Mouse (Mus musculus): Measurements from ENCODE around the gene B3galt6. TPM values are rescaled to one million over a fixed set of nuclear protein-coding genes. Genes with fewer than 3 reads are reported as not detected.

Gene B3galt6
- total RNA-seq, 2 experiments from 2014 or later, result 5.9 to 6.1 TPM

DNA sequence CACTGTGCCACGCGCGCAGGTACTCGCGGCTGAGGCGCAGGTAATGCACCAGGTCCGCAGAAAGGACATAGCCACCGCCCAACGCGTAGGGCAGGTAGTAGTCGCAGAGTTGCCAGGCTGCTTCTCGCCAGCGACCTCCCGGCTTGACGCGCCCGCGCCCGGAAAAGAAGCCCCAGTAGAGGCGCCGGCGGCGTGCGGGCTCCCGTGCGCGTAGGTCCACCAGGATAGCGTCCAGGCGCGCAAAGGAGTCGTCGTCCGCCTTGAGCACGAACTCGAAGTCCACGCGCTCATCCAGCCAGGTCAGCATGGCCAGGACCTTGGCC is 580 bp downstream of the B3galt6 start:
- DNase-seq (ENCODE audit: low spot score in 2 of 2), result peak in 1 of 2 experiments; percentile 51

DNA sequence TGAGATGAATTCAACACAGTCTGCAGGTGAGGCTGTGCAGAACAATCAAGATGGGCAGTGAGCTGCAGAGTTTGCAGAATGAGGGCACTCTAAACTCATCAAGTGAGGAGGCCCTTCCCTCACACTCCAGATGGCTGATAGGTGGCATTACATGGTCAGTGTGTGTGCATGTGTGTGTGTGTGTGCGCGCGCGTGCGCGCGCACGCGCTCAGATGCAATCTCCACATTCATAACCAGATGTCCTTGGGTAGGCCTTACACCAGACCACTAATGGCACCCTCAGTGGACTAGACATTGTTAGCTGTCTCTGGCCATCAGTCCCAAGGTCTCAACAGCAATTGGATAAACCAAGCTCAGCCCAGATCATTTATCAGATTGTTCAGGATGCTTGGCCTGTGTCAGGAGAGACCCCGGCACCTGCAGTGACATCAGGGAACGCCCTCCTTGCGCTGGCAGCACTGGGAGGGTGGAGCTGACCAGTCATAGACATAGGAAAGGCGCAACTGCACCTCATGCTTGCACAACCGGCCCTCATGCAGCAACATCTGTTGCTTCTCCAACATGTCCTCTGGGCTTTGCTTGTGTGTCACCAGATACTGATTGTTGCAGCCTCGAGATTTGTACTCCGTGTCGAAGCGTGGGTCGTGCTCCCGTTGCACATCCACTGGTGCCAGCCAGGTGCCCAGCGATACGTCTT is 1.1 kb downstream of the B3galt6 start:
- DNase-seq (ENCODE audit: low spot score in 2 of 2), result no peak

DNA sequence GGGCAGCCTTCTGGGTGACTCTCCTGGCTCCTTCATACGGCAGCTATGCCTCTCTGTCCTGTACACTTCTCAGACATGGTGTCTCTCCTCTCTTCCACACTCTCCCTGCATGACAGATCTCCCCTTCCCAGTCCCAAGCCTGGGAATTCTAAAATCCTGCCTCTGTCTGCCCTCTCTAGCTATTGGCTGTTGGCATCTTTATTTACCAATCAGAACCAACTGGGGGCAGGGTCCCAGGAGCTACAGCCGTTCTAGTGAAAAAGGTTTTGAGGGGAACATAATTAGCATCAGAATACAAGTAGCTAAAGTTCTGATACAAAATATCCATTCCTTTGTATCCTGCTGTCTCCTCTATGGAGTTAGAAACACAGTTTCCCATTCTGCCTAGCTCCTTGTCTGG is 8.7 kb downstream of the B3galt6 start:
- DNase-seq (ENCODE audit: low spot score in 2 of 2), result no peak

DNA sequence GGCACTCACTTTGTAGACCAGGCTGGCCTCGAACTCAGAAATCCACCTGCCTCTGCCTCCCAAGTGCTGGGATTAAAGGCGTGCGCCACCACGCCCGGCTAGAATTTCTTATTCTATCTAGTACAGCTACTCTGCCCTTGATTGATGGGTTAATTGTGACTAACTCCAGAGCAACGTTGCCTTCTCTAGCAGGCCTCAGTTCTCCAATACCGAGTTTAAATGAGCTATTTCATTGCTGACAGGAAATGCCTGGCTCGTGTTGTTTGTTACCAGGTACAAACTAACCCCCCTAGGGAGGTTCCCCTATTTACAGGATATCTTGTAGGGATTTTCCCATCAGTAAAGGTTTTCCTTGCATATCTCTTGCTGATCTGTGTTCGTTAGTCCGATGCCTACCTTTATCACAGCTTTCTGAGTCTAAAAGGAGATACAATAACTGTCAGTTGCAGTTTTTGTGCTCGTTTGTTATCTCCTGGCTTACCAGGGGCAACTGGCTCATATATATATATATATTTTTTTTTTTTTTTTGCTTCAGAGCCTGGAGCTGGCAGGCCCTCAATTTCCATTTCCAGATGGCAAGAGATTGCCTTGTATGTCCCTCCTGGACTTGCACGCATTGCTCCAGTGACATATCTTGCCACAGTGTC is 10.9 kb downstream of the B3galt6 start:
- DNase-seq (ENCODE audit: low spot score in 2 of 2), result no peak

DNA sequence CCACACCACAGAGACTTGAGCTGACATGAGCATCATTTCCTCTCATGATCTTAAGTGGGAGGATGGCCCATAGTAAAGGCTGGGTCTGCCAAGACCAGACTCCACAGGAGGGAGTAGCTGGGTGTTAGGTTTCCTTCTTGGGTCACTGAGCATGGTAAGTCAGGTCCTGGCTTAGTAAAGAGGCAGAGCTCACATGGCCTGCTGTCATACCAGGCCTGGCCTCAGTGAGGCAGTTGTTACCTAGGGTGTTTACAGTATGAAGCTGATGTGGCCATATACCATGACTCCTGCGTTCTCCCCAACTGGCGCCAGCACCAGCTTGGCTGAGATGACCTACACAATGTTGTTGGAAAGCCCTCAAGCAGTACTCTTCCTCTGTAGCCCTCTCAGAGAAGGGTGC is 19.2 kb downstream of the B3galt6 start:
- no peak for DNase-seq (ENCODE audit: low spot score in 2 of 2)

DNA sequence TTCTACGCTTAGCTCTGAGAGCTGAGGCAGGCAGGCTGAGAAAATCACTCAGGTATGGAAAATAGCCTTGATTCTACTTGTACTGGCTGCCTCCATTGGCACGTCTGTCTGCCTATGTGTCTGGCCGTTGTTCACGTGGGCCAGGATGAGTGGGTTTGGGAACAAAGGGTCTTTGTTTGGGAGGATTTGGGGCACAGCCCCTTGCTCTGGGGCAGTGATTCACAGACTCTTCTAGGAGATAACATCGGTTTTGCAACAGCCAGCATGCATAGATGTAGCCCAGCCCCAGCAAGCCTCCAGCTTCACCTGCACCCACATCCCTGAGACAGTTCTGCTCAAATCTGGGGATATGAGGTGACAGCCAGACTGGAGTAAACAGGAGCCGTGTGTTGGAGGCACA is 19.8 kb downstream of the B3galt6 start:
- DNase-seq (ENCODE audit: low spot score in 2 of 2), result no peak

DNA sequence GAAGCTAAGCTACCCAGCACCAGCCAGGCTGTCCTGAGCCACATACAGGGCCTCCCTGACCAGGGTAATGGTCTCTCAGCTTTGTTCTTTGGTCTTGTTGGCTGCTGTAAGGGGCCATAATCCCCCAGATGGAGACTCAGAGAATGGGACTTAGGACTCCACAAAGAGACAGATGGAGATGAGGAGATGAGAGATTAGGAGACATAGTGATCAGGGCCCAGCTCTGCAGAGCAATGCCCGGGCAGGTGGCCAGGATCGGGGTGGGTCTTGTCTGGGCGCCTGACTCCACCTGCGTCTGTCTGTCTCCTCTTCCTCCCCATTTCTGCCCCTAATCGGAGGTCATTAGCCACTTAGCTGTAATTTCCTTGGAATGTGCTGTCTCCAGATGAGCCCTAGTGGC is 22.2 kb downstream of the B3galt6 start:
- DNase-seq (ENCODE audit: low spot score in 2 of 2), result no peak

DNA sequence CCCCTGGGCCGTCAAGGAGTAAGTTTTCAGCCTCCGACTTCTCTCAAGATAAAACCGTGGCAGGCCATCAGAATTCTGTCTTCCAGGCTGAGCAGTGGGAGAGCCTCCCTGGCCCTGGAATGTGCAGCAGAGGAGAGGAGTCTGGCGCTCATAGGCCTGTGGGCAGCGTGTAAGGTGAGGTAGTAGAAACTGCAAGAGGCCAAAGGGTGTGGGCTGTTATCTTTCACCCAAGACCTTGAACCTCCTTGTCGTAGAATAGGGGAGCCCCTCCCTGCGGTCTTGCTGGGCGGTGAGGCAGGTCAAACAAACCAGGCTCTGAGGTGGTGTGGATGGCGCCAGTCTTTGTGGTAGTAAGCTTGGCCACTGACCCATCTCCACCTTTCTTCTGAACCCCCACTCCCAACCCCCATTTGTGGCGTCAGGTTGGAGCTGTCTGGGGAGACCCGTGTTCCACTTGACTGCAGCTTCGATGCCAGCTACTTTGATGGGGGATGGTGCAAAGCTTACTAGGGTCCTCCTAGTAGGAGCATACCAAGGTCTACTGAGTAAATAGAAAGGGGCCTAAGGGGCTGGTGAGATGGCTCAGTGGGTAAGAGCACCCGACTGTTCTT is 23.3 kb downstream of the B3galt6 start:
- DNase-seq (ENCODE audit: low spot score in 2 of 2), result no peak

DNA sequence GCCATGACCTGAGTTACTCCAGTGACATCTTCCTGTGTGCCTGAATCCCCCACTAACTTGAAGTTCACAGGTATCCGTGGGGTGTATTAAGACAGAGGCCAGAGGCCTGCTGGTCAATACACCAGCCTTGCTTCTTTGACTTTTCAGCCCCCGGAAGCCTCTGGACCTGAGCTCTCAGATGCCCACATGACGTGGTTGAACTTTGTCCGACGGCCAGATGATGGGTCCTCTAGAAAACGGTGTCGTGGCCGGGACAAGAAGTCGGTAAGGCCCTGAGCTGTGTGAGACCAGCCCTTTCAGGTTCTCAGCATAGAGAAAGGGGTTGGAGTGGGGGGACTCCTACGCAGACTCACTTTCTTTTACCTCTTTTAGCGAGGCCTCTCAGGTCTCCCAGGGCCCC is 28.1 kb downstream of the B3galt6 start:
- DNase-seq (ENCODE audit: low spot score in 2 of 2), result no peak

DNA sequence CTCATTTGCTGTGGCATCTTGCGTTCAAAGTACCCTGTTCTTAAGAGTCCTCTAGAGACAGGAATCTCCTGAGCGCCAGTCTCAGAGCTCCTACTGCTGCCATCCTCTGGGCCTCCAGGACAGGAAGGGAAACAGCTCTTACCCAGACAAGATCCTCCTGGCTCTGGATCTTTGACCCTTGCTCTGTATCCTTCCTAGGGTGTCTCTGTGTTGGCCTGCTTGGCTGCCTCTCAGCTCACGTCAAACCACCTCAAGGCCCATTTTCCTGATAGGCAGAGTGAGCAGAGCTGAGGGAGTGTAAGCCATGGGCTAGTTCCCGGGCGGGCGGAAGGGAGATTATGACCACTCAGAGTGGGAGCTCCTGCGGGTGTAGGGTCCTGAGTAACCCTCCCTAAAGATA is 29.3 kb downstream of the B3galt6 start:
- DNase-seq (ENCODE audit: low spot score in 2 of 2), result no peak

DNA sequence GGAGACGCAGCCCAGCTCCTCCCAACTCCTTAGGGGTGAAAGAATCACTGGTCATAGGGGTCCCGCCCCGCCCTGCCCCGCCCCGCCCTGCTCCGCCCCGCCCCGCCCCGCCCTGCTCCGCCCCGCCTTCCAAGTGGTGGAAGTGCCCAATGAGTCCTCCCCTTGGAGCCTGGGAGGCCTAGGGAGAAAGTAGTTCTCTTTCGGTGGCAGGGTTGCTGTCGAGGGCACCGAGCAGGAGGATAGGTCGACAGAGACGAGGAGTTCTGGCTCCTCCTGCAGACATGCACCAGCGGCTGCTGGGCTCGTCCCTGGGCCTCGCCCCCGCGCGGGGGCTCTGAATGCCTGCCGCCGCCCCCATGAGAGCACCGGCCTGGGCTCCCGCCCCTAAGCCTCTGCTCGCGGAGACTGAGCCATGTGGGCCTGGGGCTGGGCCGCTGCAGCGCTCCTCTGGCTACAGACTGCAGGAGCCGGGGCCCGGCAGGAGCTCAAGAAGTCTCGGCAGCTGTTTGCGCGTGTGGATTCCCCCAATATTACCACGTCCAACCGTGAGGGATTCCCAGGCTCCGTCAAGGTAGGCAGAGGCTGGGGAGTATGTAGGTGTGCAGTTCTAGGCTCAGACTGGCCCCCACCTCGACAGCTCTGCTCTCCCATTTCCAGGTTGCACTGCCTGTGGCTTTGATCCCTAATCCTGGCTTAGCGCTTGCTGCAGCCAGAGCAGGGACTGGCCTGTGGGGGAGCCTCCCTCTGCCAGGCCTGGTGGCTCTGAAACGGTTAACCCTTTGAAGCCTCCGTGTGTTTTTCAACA is 30.1 kb downstream of the B3galt6 start, which contains the start of gene C1qtnf12:
TSS of gene C1qtnf12 (plus strand) at position 152 of the 805 bp plus-strand sequence.
- peak; percentile 46 to 48 for DNase-seq (ENCODE audit: low spot score in 2 of 2)

DNA sequence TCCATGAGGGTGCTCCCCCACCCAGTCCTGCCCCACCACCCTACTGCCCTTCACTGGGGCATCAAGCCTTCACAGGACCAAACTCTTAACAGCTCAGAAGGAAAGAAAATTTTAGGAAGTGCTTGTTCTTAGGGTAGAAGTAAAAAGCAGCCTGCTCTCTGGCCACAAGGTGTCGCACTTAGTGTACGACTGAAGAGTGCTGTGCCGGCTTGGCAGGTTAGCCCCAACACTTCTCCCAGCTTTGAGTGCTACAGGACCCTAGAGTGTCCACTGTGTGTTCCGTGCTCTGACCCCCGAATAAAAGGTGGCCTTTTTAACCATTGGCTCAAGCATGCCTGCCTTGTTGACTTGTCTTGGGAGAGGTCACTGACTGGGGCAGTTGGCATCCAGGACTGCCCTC is 33.2 kb downstream of the B3galt6 start:
- DNase-seq (ENCODE audit: low spot score in 2 of 2), result peak; percentile 71 to 72

DNA sequence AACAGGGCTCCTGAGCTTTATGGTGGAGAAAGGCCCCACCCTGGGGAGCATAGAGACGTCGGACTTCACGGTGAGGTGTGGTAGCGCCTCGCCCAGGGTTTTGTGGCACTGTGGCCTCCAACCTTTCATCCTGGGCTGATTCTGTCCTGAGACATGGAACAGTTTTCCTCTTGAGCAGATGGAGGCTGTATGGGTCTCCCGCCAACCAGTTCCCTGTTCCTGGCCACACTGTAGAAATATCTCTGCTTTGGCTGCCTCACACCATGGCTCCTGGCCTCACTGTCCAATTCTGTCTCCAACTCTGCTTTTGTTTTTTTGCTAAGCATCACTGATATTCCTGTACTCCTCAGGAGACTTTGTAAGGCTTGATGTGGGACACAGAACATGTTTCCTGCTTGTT is 37.0 kb downstream of the B3galt6 start:
- DNase-seq (ENCODE audit: low spot score in 2 of 2), result no peak

DNA sequence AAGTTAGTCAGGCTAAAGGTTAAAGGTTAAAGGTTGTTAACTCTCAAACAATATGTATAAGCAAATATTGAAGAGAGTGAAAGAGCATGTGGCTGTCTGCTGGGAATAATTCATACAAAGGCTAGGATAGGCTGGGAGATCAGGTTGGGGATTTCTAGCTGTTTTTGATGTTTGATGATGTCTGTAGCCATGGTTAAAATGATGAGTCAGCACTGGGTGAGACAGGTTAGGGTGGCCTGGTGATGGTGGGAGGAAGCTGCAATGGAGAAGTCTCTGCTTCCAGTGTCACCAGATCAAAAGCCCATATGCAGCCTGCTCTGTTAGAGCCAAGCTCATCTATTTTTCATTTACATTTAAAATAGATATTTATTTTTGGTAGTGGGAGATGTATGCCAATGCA is 45.4 kb downstream of the B3galt6 start:
- no peak for DNase-seq (ENCODE audit: low spot score in 2 of 2)

DNA sequence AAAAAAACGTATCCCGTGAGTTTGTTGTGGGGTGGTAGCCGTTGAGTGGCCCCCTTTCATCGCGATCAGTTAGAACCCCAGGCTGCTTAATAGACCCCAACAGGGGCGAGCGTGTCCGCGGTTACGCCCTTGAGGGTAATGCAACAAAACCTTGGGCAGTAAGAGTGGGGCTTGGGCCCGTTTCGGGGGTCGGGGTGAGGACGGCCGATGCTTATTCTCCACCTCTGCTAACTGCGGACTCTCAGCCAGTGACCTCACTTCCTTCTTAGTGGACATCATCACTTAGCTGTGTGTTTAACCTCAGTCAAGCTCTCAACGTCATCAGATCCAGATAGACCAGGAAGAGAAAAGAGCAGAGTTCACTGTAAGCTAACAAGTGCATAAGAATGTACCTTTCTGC is 48.2 kb downstream of the B3galt6 start:
- no peak for DNase-seq (ENCODE audit: low spot score in 2 of 2)

DNA sequence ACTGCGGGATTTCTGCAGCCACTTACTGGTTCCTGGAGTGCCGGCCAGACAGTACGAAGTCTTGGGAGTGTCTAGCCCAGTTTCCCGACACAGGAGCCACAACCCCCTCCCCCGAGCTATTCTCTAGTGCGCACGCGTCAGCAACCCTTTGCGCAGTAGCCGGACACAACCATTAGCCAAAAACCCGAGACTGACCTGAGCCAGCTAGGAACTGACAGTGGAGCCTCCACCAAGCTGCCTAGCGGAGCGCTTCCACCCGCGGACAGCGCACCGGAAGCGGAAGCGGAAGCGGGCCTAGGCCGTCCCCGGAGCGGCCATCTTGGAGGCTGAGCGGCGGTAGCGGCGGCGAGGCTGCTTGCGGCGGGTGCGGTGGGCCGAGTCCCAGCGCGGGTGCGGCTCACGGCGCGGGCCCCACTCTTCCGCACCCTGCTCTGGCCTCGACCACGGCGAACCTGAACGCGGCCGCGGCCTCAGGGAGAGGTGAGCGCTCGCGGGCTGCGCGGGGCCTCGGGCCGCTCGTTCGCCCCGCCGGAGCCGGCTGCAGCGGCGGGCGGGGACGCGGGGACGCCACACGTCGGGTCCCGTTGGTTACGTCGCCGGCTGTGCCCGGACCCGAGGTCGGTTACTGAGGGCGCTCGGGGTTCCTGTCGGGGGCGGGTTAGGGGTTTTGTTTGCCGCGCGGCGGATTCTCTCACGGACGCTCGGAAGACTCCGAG is 48.8 kb downstream of the B3galt6 start, which contains the start of gene Ube2j2:
TSS of gene Ube2j2 (plus strand) at position 298 of the 716 bp plus-strand sequence.
- peak; percentile 96 to 98 for DNase-seq (ENCODE audit: low spot score in 2 of 2)

DNA sequence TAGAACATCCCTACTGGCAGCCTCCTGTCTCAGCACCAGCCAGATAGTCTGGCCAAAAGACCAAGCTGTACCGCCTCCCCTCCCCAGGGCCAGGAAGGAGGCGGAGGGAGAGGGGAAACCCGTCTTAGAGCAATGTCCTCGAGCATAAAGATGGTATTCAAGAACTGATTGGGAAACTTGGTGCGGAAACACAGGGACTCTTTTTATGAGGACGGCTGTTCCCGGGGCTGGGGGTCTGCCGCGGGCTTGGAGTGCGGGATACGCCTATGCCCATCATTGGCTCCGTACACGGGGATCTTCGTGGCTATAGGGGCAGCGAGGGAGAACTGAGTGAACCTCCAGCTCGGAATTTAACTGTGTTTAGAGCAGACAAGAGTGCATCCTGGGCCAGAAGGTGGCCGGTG is 49.4 kb downstream of the B3galt6 start:
- DNase-seq (ENCODE audit: low spot score in 2 of 2), result peak in 1 of 2 experiments; percentile 24
